Mouse (Mus musculus) heart, postnatal 36 days (tissue): ENCODE data around the gene Nme6. TPM values are rescaled to one million over a fixed set of nuclear protein-coding genes. Genes with fewer than 3 reads are reported as not detected.

Source experiments
- DNase-seq, 2 experiments: peaks; one replicate each; pipeline ENCODE4 v3.0.0; 2021 to 2022
- intact Hi-C: fragments of 180-260 bp; cut with DNase I; formaldehyde crosslinking; loops from one replicate; pipeline ENCODE4 v1.15.1; 2025
- microRNA-seq, 2 experiments: library from miRNA; unstranded; fragments of <30 nt; microRNA quantifications; one replicate each; pipeline ENCODE4 v1.2.0; 2021; ENCODE audit warnings: borderline number of aligned reads in 2 of 2
- total RNA-seq, 2 experiments: library from RNA; stranded (reverse); gene quantifications; 2 replicates each; pipeline ENCODE4 v1.2.3; 2021

Nme6 gene
- total RNA-seq, 2 experiments from 2014 or later, result 17.9 to 18.5 TPM

DNA sequence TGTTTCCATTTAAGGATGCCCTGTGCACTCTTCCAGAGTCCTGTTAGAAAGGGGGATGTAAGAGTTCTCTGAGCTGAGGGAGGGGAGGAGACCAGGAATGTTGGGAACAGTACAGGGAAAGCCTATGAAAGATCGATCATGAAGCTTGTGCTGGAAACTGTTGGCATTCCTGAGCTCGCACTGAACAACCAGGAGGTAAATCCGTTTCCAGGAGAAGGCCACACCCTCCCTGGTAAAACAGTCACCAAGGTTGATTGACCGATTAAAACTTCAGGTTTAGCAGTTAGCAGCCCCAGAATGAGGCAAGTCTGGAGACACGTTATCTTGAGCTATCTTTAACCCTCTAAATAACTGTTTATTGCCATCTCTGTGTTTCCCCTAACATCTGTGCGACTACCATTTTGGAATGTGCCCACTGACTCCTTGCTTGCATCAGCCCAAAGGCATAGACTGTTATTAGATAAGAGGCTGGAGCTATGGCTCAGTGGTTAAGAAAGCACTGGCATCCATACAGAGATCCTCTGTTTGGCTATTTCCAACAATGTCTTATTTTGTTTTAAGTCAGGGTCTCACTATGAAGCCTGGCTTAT is 38.5 kb downstream of the Nme6 start:
- intact Hi-C loops, result no loop called here
- DNase-seq, result no peak

DNA sequence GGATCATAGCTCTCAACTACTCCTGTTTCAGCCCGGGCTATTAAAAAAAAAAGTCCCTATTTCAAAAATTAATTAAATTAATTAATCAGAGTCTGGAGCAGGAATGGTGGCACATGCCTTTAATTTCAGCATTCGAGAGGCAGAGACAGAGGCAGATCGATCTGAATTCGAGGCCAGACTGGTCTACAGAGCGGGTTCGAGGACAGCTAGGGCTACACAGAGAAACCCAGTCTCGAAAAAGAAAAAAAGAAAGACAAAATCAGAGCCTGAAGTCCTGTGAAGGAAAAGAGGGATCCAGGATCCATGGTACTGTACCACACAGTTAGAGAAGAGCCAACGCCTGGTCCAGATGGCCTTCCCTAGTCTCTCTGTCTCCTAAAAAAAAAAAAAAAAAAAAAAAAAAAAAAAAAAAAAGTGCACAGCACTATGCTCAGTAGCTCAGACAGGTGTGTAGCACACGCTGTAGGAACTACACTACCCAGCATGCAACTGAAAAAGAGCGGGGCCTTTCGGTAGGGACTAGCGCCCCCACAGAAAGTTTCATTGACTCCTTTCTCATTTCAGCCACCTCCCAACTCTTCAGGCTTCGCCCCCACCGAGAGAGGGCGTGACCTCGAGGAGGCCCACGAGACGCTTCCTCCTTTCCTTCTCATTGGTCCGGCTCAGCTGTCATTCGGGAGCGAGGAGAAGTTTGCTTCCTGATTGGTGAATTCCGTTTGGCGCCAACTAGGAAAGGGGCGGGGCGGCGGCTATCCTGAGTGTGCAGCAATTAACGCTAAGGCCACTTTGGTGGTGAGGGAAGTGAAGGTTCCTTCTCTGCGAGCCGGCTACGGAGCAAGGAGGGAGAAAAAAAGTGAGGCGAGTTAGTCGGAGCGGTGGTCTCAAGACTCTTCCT is 42.5 kb downstream of the Nme6 start, which contains the start of gene Cdc25a:
Gene Cdc25a, plus strand, starts transcription at position 783 of the 895 bp plus-strand sequence.
- peak; percentile 98 for DNase-seq
- intact Hi-C loops, result no loop called here

DNA sequence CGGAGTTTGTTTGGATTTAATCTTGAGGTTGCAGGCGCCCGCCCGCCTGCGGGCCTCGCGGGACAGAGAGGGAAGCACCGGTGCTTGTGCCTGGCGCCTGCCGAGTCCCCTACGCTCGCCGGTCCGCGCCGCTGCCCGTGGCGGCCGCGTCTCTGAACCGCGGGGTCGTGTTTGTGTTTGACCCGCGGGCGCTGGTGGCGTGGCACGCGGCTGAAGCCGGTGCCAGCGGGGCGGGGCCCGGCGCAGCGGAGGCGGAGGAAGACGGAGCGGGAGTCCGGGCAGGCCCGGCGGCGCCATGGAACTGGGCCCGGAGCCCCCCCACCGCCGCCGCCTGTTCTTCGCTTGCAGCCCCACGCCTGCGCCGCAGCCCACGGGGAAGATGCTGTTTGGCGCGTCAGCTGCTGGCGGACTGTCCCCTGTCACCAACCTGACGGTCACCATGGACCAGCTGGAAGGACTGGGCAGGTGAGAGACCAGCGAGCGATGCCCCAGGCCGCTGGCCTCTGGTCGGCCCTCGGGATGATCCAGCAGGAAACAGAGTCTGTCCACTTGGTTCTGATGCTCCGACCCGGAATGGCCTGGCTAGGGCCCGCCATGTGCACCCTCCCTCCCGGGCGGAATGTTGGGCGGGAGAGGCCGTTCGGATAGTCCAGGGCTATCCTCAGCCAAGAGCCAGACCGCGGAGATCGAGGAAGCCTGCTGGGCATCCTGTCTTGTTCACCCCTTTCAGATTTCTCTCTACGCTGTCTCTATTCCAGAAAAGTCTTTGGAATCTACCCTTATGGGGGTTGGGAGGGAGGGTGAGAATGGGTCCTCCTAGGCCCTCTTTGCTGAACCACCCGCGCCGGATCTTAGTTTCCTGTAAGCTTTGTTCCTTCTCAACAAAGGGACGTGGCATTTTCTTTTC is 43.4 kb downstream of the Nme6 start:
- peak in 1 of 2 experiments; percentile 62 for DNase-seq
- intact Hi-C loops, result loop anchor here (2.0 kb wide), 1 partner anchor 55 kb away; the partner anchor contains the start of gene Map4

DNA sequence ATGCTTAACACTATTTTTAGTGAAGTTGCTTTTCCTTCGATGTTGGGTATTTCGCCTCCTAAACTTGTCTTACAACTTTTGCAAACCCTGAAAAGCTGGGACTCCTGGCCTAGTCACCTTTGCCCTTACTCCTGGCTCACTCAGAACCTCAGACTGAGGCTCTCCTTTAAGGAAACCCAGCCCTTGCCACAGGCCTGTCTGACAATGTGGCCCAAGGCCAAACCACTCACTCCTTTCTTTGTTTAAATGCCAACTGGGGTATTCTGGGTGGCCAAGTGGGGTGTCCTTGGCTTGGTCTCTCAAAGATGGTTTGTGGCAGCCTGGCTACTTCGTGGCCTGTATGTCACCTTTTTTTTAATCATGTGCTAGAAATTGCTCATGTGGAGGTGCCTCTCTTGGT is 44.2 kb downstream of the Nme6 start:
- intact Hi-C loops, result loop anchor here (2.0 kb wide), 1 partner anchor 54 kb away; the partner anchor contains the start of gene Map4
- DNase-seq, result no peak

DNA sequence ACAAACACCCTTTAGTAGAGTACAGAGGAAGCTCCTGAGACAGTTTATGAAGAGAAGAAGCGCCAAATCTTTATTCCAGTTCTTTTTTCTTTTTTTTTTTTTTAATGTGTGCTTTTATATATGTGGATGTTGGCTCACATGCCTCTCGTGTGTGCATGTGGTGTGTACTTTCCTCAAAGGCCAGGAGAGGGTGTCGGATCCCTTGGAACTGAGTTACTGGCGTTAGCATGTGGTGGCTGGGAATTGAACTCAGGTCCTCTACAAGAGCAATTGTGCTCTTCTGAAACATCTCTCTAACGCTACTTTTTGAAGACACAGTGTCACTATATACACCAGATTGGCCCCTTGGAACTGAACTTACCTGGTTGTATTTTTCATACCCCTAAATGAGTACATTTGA is 45.1 kb downstream of the Nme6 start:
- intact Hi-C loops, result loop anchor here (2.0 kb wide), 1 partner anchor 53 kb away; the partner anchor contains the start of gene Map4
- no peak for DNase-seq

GRCm38 (mm10) chr9:109879305-109879704 is 46.8 kb downstream of the Nme6 start:
- no peak for DNase-seq
- intact Hi-C loops, result no loop called here

DNA sequence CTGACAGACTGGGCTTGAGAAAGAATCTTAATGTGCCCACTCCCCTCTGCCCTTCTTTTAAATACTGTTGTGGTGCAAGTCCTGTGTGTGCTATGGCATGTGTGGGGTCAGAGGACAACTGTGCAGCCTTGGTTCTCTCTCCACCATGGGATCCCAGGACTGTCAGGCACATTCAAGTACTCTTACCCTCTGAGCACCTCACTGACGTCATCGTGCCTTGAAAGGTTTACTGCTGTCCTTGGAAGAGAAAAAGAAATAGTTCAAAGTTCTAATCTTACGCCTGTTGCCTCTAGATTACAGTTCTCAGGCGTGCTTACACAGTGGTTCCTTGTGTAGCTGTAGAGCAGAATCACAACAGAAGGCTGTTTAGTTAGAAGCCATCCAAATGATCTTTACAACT is 53.7 kb downstream of the Nme6 start:
- no peak for DNase-seq
- intact Hi-C loops, result no loop called here

DNA sequence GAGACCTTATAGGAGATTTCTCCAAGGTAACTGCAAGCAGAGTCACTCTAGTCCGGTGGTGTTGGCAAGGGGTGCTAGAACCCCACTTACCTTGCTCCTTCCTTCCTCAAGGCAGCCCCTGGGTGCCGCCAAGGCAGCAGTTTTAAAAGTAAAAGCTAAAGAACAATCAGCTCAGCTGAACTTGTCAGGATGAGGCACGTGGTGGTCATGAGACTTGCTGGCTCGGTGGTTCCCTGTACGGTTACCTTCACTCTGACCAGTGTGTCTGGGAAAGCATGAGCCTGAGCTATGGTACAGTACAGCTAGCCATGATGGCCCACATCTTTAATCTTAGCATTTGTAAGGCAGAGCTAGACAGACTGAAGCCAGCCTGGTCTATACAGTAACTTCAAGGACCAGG is 54.8 kb downstream of the Nme6 start:
- intact Hi-C loops, result no loop called here
- no peak for DNase-seq

- DNase-seq, result no peak
- intact Hi-C loops, result no loop called here
Measured at GRCm38 (mm10) chr9:109891501-109891900, 59.0 kb downstream of the Nme6 start.

Small RNA genes within 50 kb of the gene (microRNA-seq; reads per million reads assigned to microRNA genes)
- gene Mir7089, result 0 reads per million in 2 experiments

Other genes with a start within 250 kb of the Nme6 start
- not detected for gene Fbxw24, start 206.7 kb upstream of the Nme6 start, total RNA-seq
- not detected for gene Fbxw25, start 168.1 kb upstream of the Nme6 start, total RNA-seq
- gene Fbxw18, start 130.0 kb upstream of the Nme6 start, total RNA-seq, result not detected
- not detected for gene Fbxw26, start 86.7 kb upstream of the Nme6 start, total RNA-seq
- not detected for gene Fbxw27, start 42.1 kb upstream of the Nme6 start, total RNA-seq
- gene Spink8, start 20.5 kb upstream of the Nme6 start, total RNA-seq, result not detected
- gene Camp, start 16.9 kb downstream of the Nme6 start, total RNA-seq, result not detected
- 1 to 10 TPM; 4.4 to 6.3 TPM for gene Cdc25a, start 42.8 kb downstream of the Nme6 start, total RNA-seq
- 100 to 1,000 TPM; 316 to 318 TPM for gene Map4, start 98.7 kb downstream of the Nme6 start, total RNA-seq